Mouse (Mus musculus) hindbrain, postnatal 0 days (tissue): Measurements from ENCODE around the gene Gm1123. TPM values are rescaled to one million over a fixed set of nuclear protein-coding genes. Genes with fewer than 3 reads are reported as not detected.

Source experiments
- ATAC-seq: fragments of 200-750 bp; cut with Nextera tagmentation; 2 replicates; pipeline ENCODE4 v1.8.0; 2017; ENCODE audit warnings: mild to moderate bottlenecking, moderate TSS enrichment, moderate library complexity
- DNase-seq: peaks from one replicate; pipeline ENCODE4 v3.0.0-alpha.2; 2015; ENCODE audit warnings: low spot score
- H3K27ac ChIP-seq: fragments of 300-500 bp; sonication (generic); 2 replicates; pipeline ENCODE4 v1.5.1; 2014; ENCODE audit warnings: mild to moderate bottlenecking
- H3K27me3 ChIP-seq: fragments of 300-500 bp; sonication (generic); 2 replicates; pipeline ENCODE4 v1.6.1; 2014; ENCODE audit warnings: low read length, mixed read lengths; ENCODE audit not compliant: insufficient read depth
- H3K36me3 ChIP-seq: fragments of 300-500 bp; sonication (generic); 2 replicates; pipeline ENCODE4 v1.6.1; 2014; ENCODE audit warnings: low read length, mixed read lengths; ENCODE audit not compliant: insufficient read depth
- H3K4me1 ChIP-seq: fragments of 300-500 bp; sonication (generic); 2 replicates; pipeline ENCODE4 v1.6.1; 2014; ENCODE audit warnings: antibody characterized with exemption, low read length, mixed read lengths; ENCODE audit not compliant: insufficient read depth
- H3K4me2 ChIP-seq: fragments of 300-500 bp; sonication (generic); 2 replicates; pipeline ENCODE4 v1.6.1; 2014; ENCODE audit warnings: low read depth, mild to moderate bottlenecking, low read length, moderate library complexity, mixed read lengths
- H3K4me3 ChIP-seq: fragments of 300-500 bp; sonication (generic); 2 replicates; pipeline ENCODE4 v1.5.1; 2014; ENCODE audit warnings: low read length
- H3K9ac ChIP-seq: fragments of 300-500 bp; sonication (generic); replicated peaks from 2 replicates; pipeline ENCODE4 v1.6.1; 2014; ENCODE audit warnings: mild to moderate bottlenecking, low read length, moderate library complexity, mixed read lengths
- H3K9me3 ChIP-seq: fragments of 300-500 bp; sonication (generic); 2 replicates; pipeline ENCODE4 v1.6.1; 2016; ENCODE audit warnings: low read length, mixed read lengths
- CTCF ChIP-seq: IDR thresholded peaks from 2 replicates; pipeline ENCODE4 v1.5.1; 2016; ENCODE audit warnings: antibody characterized with exemption, control low read depth, low read depth
- WGBS: fragments of 180-500 bp; shearing (Covaris S2); extraction: QIAGEN DNeasy Blood & Tissue Kit; methylation state at CpG from one replicate; pipeline ENCODE4 v1.1.7; 2014; 5-methylcytosine and 5-hydroxymethylcytosine counted together
- polyA plus RNA-seq: library from polyadenylated mRNA; unstranded; fragments of >200 nt; fragmentation: Nextera tagmentation; extraction: Ambion mirVana; gene quantifications from 2 replicates; pipeline ENCODE4 v1.2.1, GENCODE M21; 2015
- total RNA-seq: library from RNA; depleted of rRNA; stranded (reverse); fragments of >200 nt; gene quantifications from 2 replicates; pipeline ENCODE4 v1.2.3, GENCODE M21; 2014

Gm1123 gene
- total and polyA plus RNA-seq, 2 experiments from 2014 or later = 0.09 TPM; not detected in 1

DNA sequence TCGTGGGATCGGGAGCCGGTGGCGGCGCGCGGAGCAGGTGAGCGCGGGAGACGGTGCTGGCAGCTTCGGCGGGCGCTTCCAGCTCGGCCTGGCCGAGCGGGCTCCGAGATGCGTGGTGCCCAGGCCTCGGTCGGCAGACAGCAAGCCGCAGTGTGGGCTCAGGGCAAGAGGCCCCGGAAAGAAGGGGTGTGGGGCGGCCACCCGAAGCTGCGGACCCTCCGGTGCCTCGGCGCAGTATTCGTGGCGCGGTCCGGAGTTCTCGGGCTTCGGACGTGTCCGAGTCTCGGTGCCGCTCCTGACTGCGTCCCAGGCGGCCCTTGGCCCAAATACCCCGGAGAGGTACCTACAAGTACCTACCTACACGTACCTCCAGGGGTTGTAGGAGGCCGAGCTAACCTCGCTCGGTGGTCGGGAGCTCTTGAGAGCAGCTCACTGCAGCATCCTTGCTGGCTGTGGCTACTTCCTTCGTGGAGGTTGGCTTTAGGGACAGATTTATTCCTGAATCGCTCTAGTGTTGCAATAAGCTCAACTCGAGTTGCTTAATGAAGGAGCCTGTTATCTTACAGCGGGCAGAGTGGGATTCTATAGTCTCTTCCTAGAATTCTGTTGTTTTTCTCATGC is 48.9 kb downstream of the Gm1123 start:
- H3K36me3 ChIP-seq = no peaks in the 10 kb centered on the region
- peak overlapping the region; percentile 80 for H3K9ac ChIP-seq
- peak overlapping the region; percentile 78 for H3K4me2 ChIP-seq
- H3K4me1 ChIP-seq = 0 out of 2 replicates have a peak, but pooled peaks cover 6% of the 10 kb centered on the region
- WGBS = under 1% methylated on average over 50 of the region's 50 CpGs
- peak; percentile 52 for ATAC-seq
- peak; percentile 38 for DNase-seq
- H3K27ac ChIP-seq = peak overlapping the region; percentile 74
- no peaks in the 10 kb centered on the region for H3K9me3 ChIP-seq
- 0 out of 2 replicates have a peak, but pooled peaks cover 6% of the 10 kb centered on the region for H3K27me3 ChIP-seq
- H3K4me3 ChIP-seq = peak overlapping the region; percentile 90
- TF ChIP-seq CTCF = no peak

DNA sequence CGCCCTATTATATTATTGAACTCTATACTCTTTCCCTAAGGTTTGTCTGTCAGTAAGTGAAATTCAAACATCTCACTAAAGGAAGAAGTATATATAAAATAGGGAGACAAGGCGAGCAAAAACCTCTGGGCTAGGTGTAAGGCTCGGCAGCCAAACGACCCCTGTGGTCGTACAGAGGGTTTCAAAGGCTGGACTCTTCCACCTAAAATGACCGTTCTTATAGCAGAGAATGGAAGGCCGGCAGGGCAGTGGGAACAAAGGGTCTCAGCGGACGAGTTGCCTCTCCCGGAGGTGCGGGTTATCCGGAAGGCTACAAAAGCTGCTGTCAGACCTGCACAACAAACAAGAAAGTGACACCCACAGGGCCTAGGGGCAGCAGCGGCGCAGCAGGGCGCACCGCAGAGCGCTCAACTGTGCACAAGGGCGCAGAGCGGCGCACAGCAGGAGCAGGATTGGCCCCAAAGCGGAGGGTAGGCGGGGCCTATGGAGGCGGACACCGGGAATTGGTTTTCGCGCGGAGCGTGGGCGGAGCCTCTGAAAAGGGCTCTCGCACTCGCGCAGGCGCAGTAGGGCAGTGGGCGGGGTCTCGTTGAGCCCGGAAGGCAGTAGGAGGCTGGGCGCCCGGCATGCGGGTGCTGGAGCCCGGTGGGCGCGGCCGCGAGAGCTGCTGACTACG is 49.6 kb downstream of the Gm1123 start, which contains the start of gene Faim:
Gene Faim (plus strand): TSS at position 574 of the 676 bp plus-strand sequence.
- Histone ChIP-seq H3K9ac (peak within 1 kb of the TSS; percentile 80), H3K27me3 (0 out of 2 replicates have a peak, but pooled peaks cover 6% of the 10 kb centered on the region), H3K4me2 (peak within 1 kb of the TSS; percentile 78), H3K27ac (peak within 1 kb of the TSS; percentile 74), H3K36me3 (no peaks in the 10 kb centered on the region), H3K4me1 (0 out of 2 replicates have a peak, but pooled peaks cover 6% of the 10 kb centered on the region), H3K4me3 (peak within 1 kb of the TSS; percentile 90), H3K9me3 (no peaks in the 10 kb centered on the region)
- under 1% methylated on average over 44 of the region's 45 CpGs for WGBS
- peak; percentile 32 for TF ChIP-seq CTCF
- DNase-seq = peak; percentile 100
- peak; percentile 98 for ATAC-seq

DNA sequence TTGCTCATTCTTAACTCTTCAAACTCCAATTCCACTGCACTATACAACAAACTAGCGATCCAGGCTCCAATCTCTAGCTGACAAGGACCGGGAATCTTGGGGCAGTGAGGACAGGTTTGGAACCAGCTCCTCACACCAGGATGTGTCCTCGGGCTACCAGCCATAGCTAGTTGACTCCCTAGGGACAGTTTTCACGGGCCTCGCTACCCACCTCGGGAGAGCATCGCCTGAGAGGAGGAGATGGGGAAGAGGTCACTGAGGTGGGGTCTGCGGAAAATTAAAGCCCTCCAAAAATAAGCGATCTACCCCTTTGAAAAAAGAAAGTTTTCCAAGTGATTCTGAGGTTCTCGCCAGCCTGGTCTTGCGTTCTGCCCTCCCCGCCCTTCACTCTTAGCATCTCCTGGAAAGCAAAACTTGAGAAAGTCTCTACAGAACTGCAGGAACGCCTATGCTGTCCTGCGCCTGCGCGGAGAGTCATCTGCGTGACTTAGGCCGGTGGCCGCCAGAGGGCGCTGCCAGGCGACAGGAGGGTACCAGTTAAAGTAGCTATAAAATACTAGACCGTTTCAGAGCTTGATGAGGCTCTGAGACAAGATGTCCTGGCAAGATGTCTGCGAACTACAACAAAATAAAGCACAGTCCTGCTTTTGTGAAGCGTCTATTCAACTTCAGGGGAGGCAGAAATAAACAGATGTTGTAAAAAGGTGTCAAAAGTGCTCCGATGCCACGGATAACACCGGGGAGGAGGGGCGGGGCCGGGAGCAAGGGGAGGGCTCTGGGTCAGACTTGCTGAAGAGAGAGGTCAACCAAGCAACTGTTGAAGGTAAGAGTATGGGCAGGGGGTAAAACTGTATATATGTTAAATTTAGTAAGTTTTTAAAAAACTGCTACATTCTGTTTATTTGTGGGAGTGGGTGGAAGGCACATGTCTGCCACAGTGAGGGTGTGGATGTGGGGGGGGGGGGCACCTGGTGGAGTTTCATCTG is 55.8 kb downstream of the Gm1123 start:
- no peak overlapping the region for H3K27ac ChIP-seq
- no peak overlapping the region for H3K9ac ChIP-seq
- WGBS = 5% methylated on average over 29 of the region's 29 CpGs
- peak; percentile 82 for ATAC-seq
- no peaks in the 10 kb centered on the region for H3K36me3 ChIP-seq
- peaks cover 18% of the 10 kb centered on the region for H3K27me3 ChIP-seq
- DNase-seq = peak; percentile 90
- peak overlapping the region; percentile 47 for H3K4me2 ChIP-seq
- H3K4me1 ChIP-seq = no peaks in the 10 kb centered on the region
- TF ChIP-seq CTCF = peak; percentile 98
- no peaks in the 10 kb centered on the region for H3K9me3 ChIP-seq
- peak overlapping the region; percentile 18 for H3K4me3 ChIP-seq

DNA sequence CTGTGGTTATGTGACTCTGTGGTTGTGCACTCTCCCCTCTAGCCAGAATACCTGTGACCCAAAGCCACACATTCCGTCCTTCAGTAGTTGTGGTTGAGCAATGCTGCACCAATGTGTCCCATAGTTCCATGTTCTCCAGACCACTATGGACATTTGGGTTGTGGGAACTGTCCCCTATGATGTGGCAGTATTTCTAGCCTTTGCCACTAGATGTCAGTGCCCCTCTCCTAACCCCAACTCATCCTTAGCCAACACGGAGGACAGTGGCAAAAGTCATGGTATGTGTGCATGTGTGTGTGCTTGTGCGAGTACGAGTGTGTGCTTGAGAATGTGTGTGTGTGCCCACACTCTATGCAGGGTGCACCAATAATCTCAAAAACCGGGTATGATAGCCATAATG is 59.0 kb downstream of the Gm1123 start:
- Histone ChIP-seq H3K36me3 (no peaks in the 10 kb centered on the region), H3K4me2 (no peak overlapping the region), H3K4me3 (no peak overlapping the region), H3K9ac (no peak overlapping the region), H3K27me3 (peaks cover 37% of the 10 kb centered on the region), H3K9me3 (no peaks in the 10 kb centered on the region), H3K27ac (no peak overlapping the region), H3K4me1 (no peaks in the 10 kb centered on the region)
- peak; percentile 76 for TF ChIP-seq CTCF
- DNase-seq (no peak), ATAC-seq (peak; percentile 39; the same call in 1 of the 2 replicates)
- whole genome bisulfite sequencing = 47% methylated on average over 5 of the region's 5 CpGs

DNA sequence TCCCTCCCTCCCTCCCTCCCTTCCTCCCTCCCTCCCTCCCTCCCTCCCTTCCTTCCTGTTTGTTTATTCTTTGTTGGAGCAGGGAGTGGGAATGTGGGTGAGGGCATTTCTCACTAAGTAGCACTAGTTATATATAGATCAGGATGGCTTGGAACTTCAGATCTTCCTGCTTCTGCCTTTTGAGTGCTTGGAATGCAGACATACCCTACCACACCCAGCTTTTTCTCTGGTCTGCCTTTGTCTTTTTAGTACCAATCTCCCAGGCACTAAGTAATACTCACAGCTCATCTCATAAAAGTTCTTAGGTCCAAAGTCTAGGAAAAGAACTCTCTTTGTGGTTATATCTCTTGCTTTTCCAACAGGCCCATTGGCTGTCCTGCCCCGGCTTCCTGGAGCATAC is 59.4 kb downstream of the Gm1123 start:
- no peak overlapping the region for H3K4me2 ChIP-seq
- no peak overlapping the region for H3K27ac ChIP-seq
- no peaks in the 10 kb centered on the region for H3K4me1 ChIP-seq
- H3K9me3 ChIP-seq = 0 out of 2 replicates have a peak, but pooled peaks cover 1% of the 10 kb centered on the region
- TF ChIP-seq CTCF = no peak
- H3K4me3 ChIP-seq = no peak overlapping the region
- DNase-seq = no peak
- H3K36me3 ChIP-seq = no peaks in the 10 kb centered on the region
- no peak for ATAC-seq
- peaks cover 41% of the 10 kb centered on the region for H3K27me3 ChIP-seq
- 93% methylated on average over 1 of the region's 1 CpGs for WGBS
- no peak overlapping the region for H3K9ac ChIP-seq

DNA sequence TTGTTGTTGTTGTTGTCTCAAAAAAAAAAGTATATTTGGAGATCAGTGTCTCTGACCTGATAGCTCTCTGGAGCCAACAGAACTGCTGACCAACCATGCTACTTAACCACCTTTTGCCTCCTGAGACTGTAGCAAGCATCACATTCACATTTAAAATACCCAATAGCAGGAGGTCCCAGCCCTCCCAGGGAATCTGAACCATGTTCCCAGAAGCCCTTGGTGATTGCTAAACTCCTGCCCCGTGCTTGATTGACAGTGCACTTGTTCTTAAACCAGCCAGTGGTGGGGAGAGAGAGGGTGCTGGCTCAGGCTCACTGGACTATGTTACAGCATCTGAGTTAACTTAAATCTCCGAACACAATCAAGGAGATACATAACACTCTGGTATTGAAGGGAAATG is 60.6 kb downstream of the Gm1123 start:
- Histone ChIP-seq H3K36me3 (no peaks in the 10 kb centered on the region), H3K4me2 (no peak overlapping the region), H3K4me3 (no peak overlapping the region), H3K9ac (no peak overlapping the region), H3K9me3 (0 out of 2 replicates have a peak, but pooled peaks cover 2% of the 10 kb centered on the region), H3K4me1 (no peaks in the 10 kb centered on the region), H3K27me3 (peaks cover 48% of the 10 kb centered on the region), H3K27ac (no peak overlapping the region)
- DNase-seq (no peak), ATAC-seq (no peak)
- TF ChIP-seq CTCF = no peak
- WGBS = 29% methylated on average over 2 of the region's 2 CpGs
